Mouse (Mus musculus) embryonic fibroblast, embryonic 13.5 days (primary cell): ENCODE data around the gene Bco2. TPM values are rescaled to one million over a fixed set of nuclear protein-coding genes. Genes with fewer than 3 reads are reported as not detected.

Source experiments
- H3K27ac ChIP-seq: 2 replicates; pipeline ENCODE4 v1.5.1; 2012; ENCODE audit warnings: low read length, control low read depth, inconsistent platforms; ENCODE audit not compliant: insufficient read depth
- H3K4me1 ChIP-seq: 2 replicates; pipeline ENCODE4 v1.6.1; 2011; ENCODE audit warnings: low read length; ENCODE audit not compliant: control insufficient read depth, insufficient read depth
- H3K4me3 ChIP-seq: 2 replicates; pipeline ENCODE4 v1.5.1; 2011; ENCODE audit warnings: mild to moderate bottlenecking, control low read depth, low read length; ENCODE audit not compliant: insufficient read depth
- CTCF ChIP-seq: IDR thresholded peaks from 2 replicates; pipeline ENCODE4 v1.5.1; 2011; ENCODE audit warnings: mild to moderate bottlenecking, control low read depth, low read length, moderate library complexity, borderline replicate concordance; ENCODE audit not compliant: insufficient read depth
- POLR2A ChIP-seq: IDR thresholded peaks from 2 replicates; pipeline ENCODE4 v1.6.1; 2011; ENCODE audit warnings: low read depth, mild to moderate bottlenecking, control low read depth, low read length, moderate library complexity
- polyA plus RNA-seq: library from polyadenylated mRNA; stranded (reverse); fragments of >200 nt; gene quantifications from 2 replicates; pipeline ENCODE4 v1.2.4, GENCODE M21; 2011; ENCODE audit warnings: low read depth; ENCODE audit not compliant: missing spikeins, insufficient read length

The Bco2 gene
- polyA plus RNA-seq, 1 experiment, result not detected

DNA sequence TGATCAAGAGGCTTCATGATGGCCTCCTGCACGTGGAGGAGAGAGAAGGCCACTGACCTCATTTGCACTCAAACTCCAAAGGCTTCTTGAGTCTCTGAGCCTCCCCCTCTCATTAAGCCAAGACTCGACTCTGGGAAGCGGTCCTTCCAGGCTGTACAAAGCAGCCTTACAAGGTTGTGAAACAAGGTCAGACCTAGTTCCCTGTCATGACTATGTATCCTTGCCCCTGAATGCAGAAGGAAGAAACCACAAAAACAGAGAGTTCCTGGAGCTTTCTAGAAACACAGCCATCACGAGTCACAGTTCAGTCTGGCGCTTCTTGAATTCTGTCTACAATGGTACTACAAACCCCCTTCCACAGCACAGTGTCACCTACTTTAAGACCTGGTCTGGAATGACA is 32.4 kb downstream of the Bco2 start:
- Histone ChIP-seq H3K27ac (no peak overlapping the region), H3K4me1 (peaks cover 3% of the 10 kb centered on the region), H3K4me3 (no peak overlapping the region)
- TF ChIP-seq POLR2A (no peak), CTCF (no peak)

DNA sequence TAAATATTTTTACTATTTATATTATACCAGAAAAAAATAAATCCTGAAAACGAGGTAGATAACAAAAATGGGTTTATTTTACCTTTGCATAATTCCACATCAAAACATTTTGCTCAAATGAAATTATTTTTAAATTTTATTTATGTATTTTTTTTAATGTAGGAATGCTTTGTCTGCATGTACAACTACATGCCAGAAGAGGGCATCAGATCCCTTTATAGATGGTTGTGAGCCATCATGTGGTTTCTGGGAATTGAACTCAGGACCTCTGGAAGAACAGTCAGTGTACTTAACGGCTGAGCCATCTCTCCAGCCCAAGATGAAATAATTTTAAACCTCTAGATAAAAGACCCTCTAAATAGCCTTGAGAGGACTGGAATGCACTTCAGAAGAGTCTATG is 33.4 kb downstream of the Bco2 start:
- Histone ChIP-seq H3K4me1 (no peaks in the 10 kb centered on the region), H3K4me3 (no peak overlapping the region), H3K27ac (no peak overlapping the region)
- TF ChIP-seq CTCF, result no peak

DNA sequence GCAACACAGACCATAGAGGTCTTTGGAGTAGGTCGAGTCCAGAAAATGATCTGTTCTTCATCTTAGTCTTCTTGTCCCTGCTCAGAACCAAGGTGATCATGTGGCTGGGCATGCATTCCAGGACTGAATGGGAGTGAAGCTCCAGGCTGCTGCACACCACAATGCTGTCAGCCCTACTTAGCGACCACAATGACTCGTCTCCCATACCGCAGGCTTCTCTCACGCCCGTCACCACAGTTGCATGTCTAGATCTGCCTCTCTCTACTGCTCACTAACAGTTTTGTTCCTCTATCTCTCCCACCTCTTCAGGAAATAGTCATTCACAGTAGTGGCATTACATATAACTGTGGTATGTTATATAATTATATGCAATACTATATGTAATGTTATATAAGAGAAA is 34.2 kb downstream of the Bco2 start:
- no peak overlapping the region for H3K4me3 ChIP-seq
- H3K27ac ChIP-seq, result no peak overlapping the region
- no peak for TF ChIP-seq CTCF
- no peak for TF ChIP-seq POLR2A
- H3K4me1 ChIP-seq, result no peaks in the 10 kb centered on the region

DNA sequence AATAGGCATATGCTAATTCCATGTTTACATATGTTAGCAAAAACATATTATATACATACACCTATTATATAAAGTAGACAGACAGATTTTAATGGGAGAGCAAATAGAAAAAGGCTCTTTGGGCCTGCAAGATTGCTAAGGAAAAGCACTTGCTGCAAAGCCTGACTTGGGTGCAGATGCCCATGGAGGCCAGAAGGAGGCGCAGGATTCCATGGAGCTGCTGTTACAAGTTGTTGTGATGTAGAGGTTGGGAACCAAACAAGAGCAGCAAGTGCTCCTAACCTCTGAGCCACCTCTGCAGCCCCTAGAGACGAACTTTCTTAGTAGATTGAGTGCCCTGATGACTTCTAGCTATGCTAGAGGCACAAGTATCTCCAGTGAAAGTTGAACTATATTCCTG is 36.2 kb downstream of the Bco2 start:
- TF ChIP-seq POLR2A (no peak), CTCF (peak; percentile 19; the same call in 1 of the 2 replicates)
- no peak overlapping the region for H3K4me3 ChIP-seq

DNA sequence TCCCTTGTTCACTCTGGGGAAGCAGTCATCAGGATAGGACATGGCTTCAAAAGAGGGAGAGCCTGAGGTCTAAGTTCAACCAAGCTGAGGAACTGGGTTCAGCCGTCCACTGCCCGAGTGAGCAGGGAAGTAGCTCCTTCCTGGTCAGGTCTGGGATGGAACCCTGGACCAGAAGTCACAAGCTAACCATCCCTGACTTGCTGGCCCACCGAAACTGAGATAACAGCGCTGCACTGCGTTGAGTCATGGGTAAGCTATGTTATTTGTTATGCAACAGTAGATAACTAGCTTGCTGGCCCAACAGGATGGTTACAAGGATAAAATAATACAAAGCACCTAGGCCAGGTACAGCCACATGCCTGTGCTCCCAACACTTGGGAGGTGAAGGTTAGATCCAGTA is 39.5 kb downstream of the Bco2 start:
- Histone ChIP-seq H3K27ac (no peak overlapping the region), H3K4me1 (no peaks in the 10 kb centered on the region), H3K4me3 (no peak overlapping the region)
- no peak for TF ChIP-seq POLR2A
- no peak for TF ChIP-seq CTCF

More for the DNA sequence above, 36.2 kb downstream of the Bco2 start:
- H3K27ac ChIP-seq, result no peak overlapping the region
- no peaks in the 10 kb centered on the region for H3K4me1 ChIP-seq

DNA sequence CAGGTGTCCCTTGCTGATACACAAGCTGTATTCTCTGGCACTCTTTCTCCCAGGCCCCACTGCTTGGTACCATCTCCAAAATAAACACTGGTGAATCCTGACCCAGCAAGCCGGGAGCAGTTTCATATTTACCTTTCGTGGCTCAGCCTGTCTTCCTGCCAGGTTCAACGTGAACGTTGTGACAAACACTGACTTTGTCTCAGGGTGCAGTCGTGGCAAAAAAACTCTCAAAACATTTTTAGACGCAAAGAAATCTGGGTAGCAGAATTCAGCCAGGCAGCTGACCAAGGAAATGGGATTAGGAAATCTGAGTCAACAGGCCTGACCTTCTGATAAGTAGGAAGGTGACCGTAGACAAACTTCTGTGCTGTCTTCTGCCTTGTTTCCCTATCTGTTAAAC is 47.4 kb downstream of the Bco2 start:
- TF ChIP-seq POLR2A, result no peak
- no peak for TF ChIP-seq CTCF
- H3K4me3 ChIP-seq, result no peak overlapping the region
- H3K4me1 ChIP-seq, result no peaks in the 10 kb centered on the region
- H3K27ac ChIP-seq, result no peak overlapping the region

DNA sequence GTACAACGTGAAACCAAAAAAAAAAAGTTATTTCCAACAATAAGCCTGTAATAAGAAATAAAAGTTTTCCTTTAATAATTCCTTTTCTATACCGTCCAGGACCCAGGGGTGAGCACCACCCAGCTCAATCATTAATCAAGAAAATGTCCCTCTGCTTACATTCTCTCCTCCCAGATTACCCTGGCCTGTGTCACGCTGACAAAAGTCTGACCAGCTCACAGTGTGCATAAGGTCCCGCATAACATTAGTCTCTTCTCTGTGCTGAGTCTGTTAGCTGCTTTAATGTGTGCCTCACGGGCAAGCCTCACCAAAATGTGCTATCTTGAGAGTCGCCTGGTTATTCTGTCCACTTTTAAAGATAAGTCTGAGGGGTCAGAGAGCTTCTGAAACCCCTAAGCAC is 49.6 kb downstream of the Bco2 start:
- no peak overlapping the region for H3K4me3 ChIP-seq
- H3K27ac ChIP-seq, result no peak overlapping the region
- TF ChIP-seq CTCF, result no peak
- TF ChIP-seq POLR2A, result no peak
- H3K4me1 ChIP-seq, result no peaks in the 10 kb centered on the region

DNA sequence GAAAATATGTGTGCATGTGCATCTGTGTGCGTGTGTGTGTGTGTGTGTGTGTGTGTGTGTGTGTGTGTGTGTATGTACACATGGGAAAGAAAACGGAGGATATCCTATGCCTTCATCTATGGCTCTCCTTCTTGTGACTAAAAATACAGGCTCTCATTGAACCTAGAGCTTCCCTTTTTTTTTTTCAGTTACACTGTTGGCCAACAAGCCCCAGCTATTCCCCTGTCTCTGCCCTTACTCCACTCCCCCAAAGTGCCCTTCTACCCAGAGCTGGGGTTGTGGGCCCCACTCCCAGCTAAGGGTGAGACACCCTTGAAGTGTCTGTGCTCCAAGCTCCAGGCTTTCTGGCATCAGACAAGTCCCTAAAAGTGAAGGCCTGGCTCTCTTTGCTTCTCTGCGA is 52.0 kb downstream of the Bco2 start:
- H3K4me1 ChIP-seq, result no peaks in the 10 kb centered on the region
- TF ChIP-seq POLR2A (no peak), CTCF (no peak)
- no peak overlapping the region for H3K27ac ChIP-seq
- no peak overlapping the region for H3K4me3 ChIP-seq

DNA sequence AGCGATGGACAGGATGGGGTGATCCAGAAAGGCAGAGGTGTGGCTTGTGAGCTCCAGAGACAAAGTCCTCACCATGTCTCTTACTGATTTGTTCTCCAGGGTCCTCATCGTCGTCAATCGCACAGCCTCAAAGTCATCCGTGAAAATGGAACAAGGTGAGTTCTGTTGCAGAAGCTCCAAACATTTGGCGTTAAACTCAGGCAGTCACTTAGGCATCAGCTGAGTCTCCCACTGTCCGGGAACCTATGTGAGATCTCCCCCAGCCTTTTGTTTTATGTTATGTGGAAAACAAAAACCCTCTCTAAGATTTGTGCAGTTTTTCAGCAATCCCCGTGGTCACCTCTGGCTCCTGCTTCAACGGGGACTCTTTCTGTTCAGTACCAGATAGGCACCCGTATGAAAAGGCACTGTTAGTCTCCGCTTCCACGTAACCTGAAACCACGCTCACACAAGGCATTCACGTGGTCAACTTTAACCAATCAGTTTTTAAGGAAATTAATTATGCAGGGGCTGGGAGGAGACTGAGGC is 53.9 kb downstream of the Bco2 start:
- Histone ChIP-seq H3K4me1 (peaks cover 5% of the 10 kb centered on the region; the same call in 1 of the 2 replicates), H3K27ac (no peak overlapping the region), H3K4me3 (peak overlapping the region; percentile 2; the same call in 1 of the 2 replicates)
- TF ChIP-seq POLR2A (peak; percentile 48), CTCF (no peak)

DNA sequence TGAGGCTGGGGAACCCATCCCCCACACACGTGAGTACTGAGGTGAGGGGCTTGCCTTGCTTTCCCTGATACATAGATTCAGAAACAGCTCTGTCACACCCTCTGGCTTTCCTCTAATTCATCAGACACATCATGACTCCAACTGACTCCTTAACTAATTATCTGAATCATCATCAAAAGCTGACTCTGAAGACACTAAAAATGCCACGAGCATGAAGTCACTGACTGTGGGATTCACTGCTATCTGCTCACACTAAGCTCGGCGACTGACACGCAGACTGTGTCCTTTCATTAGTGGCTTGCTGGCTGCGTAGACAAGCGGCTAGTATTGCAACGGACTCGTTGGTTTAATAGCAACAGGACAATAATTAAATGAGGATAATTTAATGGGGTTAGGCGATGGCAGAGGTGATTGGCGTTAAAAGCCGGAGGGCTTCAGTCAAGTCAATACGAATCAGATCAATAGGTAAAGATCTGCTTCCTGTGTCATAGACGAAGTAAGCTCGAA is 54.5 kb downstream of the Bco2 start:
- TF ChIP-seq CTCF, result no peak
- TF ChIP-seq POLR2A, result no peak
- H3K27ac ChIP-seq, result no peak overlapping the region
- H3K4me1 ChIP-seq, result peaks cover 5% of the 10 kb centered on the region; the same call in 1 of the 2 replicates
- H3K4me3 ChIP-seq, result no peak overlapping the region

DNA sequence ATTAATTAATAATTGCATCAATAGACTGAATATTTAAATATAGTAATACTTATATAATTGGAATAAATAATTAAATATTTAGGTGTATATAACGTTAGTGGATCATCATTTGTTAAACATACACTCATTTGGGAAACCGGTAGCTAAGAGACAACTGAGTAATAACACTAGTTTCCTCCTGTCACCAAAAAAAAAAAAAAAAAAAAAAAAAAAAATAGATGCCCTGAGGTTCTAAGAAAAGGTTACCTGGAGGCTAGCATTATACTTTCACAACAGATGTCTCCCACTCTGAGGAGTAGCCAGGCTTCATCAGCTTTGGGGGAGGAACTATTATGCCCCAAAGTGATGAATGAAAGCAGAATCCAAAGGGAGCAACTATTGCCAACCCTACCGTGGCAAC is 55.2 kb downstream of the Bco2 start:
- TF ChIP-seq POLR2A (no peak), CTCF (no peak)

More for the DNA sequence above, 55.2 kb downstream of the Bco2 start:
- Histone ChIP-seq H3K4me1 (peaks cover 5% of the 10 kb centered on the region; the same call in 1 of the 2 replicates), H3K4me3 (no peak overlapping the region), H3K27ac (no peak overlapping the region)
